Mouse (Mus musculus) hindlimb bud, embryonic 11.5 days (tissue): ENCODE measurements around the gene Fibcd1.

ENCODE experiments used
- DNase-seq: peaks from one replicate; pipeline ENCODE4 v3.0.0-alpha.2; 2012; ENCODE audit warnings: low read depth, low spot score; ENCODE audit errors: extremely low spot score

Fibcd1 gene

GRCm38 (mm10) chr2:31862919-31863318, 17.1 kb upstream of the Fibcd1 start:
- DNase-seq, result no peak

GRCm38 (mm10) chr2:31858500-31858899, 12.7 kb upstream of the Fibcd1 start:
- no peak for DNase-seq

- DNase-seq, result no peak
Measured at GRCm38 (mm10) chr2:31857180-31857579, 11.4 kb upstream of the Fibcd1 start.

GRCm38 (mm10) chr2:31855991-31856390, 10.2 kb upstream of the Fibcd1 start:
- no peak for DNase-seq

GRCm38 (mm10) chr2:31850141-31850540, 4.3 kb upstream of the Fibcd1 start:
- DNase-seq, result no peak

GRCm38 (mm10) chr2:31847908-31848307, 2.1 kb upstream of the Fibcd1 start:
- DNase-seq, result no peak

- DNase-seq, result no peak
Measured at GRCm38 (mm10) chr2:31846692-31847660, 1.2 kb upstream of the Fibcd1 start.

- DNase-seq, result no peak
Measured at GRCm38 (mm10) chr2:31845512-31845895, 301 bp downstream of the Fibcd1 start.

GRCm38 (mm10) chr2:31844729-31845136, 1.1 kb downstream of the Fibcd1 start:
- no peak for DNase-seq

GRCm38 (mm10) chr2:31838868-31839267, 6.9 kb downstream of the Fibcd1 start:
- no peak for DNase-seq

- no peak for DNase-seq
Measured at GRCm38 (mm10) chr2:31836985-31837384, 8.8 kb downstream of the Fibcd1 start.

- no peak for DNase-seq
Measured at GRCm38 (mm10) chr2:31836091-31836490, 9.7 kb downstream of the Fibcd1 start.

GRCm38 (mm10) chr2:31828311-31828825, 17.4 kb downstream of the Fibcd1 start:
- no peak for DNase-seq

GRCm38 (mm10) chr2:31827877-31828276, 17.9 kb downstream of the Fibcd1 start:
- DNase-seq, result no peak

- no peak for DNase-seq
Measured at GRCm38 (mm10) chr2:31826094-31827085, 19.4 kb downstream of the Fibcd1 start.

- DNase-seq, result no peak
Measured at GRCm38 (mm10) chr2:31825469-31825911, 20.3 kb downstream of the Fibcd1 start.

- DNase-seq, result no peak
Measured at GRCm38 (mm10) chr2:31823933-31824730, 21.7 kb downstream of the Fibcd1 start.

GRCm38 (mm10) chr2:31822524-31823371, 23.1 kb downstream of the Fibcd1 start:
- DNase-seq, result no peak

GRCm38 (mm10) chr2:31815367-31815766, 30.4 kb downstream of the Fibcd1 start:
- peak; percentile 30 for DNase-seq
